Mouse (Mus musculus): Measurements from ENCODE around the gene Nfib. TPM values are rescaled to one million over a fixed set of nuclear protein-coding genes. Genes with fewer than 3 reads are reported as not detected.

The Nfib gene
- total and polyA plus RNA-seq, 3 experiments: not detected

GRCm38 (mm10) chr4:82517311-82517710 is 188.2 kb downstream of the Nfib start:
- Histone ChIP-seq H3K27ac (ENCODE audit: control insufficient read depth, low read depth, low read length) (no peak overlapping the region), H3K79me2 (ENCODE audit: control insufficient read depth, insufficient read depth, low read length, poor library complexity) (no peaks in the 10 kb centered on the region), H3K9ac (ENCODE audit: control insufficient read depth, low read depth, low read length, poor library complexity, severe bottlenecking) (no peak overlapping the region), H3K4me1 (ENCODE audit: control insufficient read depth in 1 of 2, insufficient read depth in 2 of 2, low read length in 2 of 2) (no peaks in the 10 kb centered on the region), H3K4me3 (ENCODE audit: control insufficient read depth in 1 of 2, insufficient read depth in 1 of 2, low read depth in 2 of 2, low read length in 2 of 2) (no peak overlapping the region), H3K9me3 (replicated peaks; ENCODE audit: insufficient read depth, low read length) (no peaks in the 10 kb centered on the region), H3K36me3 (ENCODE audit: control insufficient read depth in 1 of 2, insufficient read depth in 2 of 2, low read length in 2 of 2) (no peaks in the 10 kb centered on the region), H3K27me3 (ENCODE audit: control insufficient read depth in 1 of 2, insufficient read depth in 2 of 2, low read length in 2 of 2) (no peaks in the 10 kb centered on the region)
- no peak for DNase-seq (ENCODE audit: low read depth, low spot score)
- TF ChIP-seq NRF1 (IDR thresholded peaks at IDR 0.05; ENCODE audit: insufficient read depth, low read depth, low read length, poor library complexity, severe bottlenecking): no peak
- no peak for TF ChIP-seq JUND (IDR thresholded peaks at IDR 0.05; ENCODE audit: low read depth, low read length)
- no peak for TF ChIP-seq CTCF (IDR thresholded peaks at IDR 0.05 in 2 of 3, conservative IDR thresholded peaks at IDR 0.05 in 1 of 3; ENCODE audit: control insufficient read depth in 1 of 3, insufficient read depth in 1 of 3, low read depth in 2 of 3, low read length in 3 of 3, poor library complexity in 1 of 3, severe bottlenecking in 1 of 3)
- no peak for TF ChIP-seq SIN3A (IDR thresholded peaks at IDR 0.05; ENCODE audit: low read length)
- TF ChIP-seq GABPA (IDR thresholded peaks at IDR 0.05; ENCODE audit: low read depth, low read length): no peak
- TF ChIP-seq SMC3 (IDR thresholded peaks at IDR 0.05; ENCODE audit: low read depth, low read length): no peak
- TF ChIP-seq MEF2A (IDR thresholded peaks at IDR 0.05; ENCODE audit: extremely low read depth, insufficient replicate concordance, low read depth, low read length, poor library complexity, severe bottlenecking): no peak
- no peak for TF ChIP-seq ZMIZ1 (IDR thresholded peaks at IDR 0.05; ENCODE audit: low read depth, low read length)
- no peak for TF ChIP-seq RAD21 (IDR thresholded peaks at IDR 0.05; ENCODE audit: low read depth, low read length)
- no peak for TF ChIP-seq USF2 (IDR thresholded peaks at IDR 0.05; ENCODE audit: borderline replicate concordance in 1 of 2, insufficient read depth in 1 of 2, low read depth in 1 of 2, low read length in 2 of 2)
- TF ChIP-seq POLR2A (IDR thresholded peaks at IDR 0.05; ENCODE audit: control insufficient read depth in 1 of 2, insufficient read depth in 1 of 2, low read depth in 1 of 2, low read length in 2 of 2, poor library complexity in 1 of 2): no peak
- TF ChIP-seq POLR2AphosphoS2 (IDR thresholded peaks at IDR 0.05; ENCODE audit: low read length): no peak
- no peak for TF ChIP-seq GATA1 (IDR thresholded peaks at IDR 0.05; ENCODE audit: low read depth, low read length)
- TF ChIP-seq POLR2AphosphoS5 (IDR thresholded peaks at IDR 0.05; ENCODE audit: borderline replicate concordance, low read depth, low read length): no peak
- no peak for TF ChIP-seq ZKSCAN1 (IDR thresholded peaks at IDR 0.05; ENCODE audit: low read depth, low read length)
- no peak for TF ChIP-seq EP300 (IDR thresholded peaks at IDR 0.05; ENCODE audit: low read depth in 1 of 2, low read length in 2 of 2)
- no peak for TF ChIP-seq CHD1 (IDR thresholded peaks at IDR 0.05; ENCODE audit: low read depth, low read length)
- no peak for TF ChIP-seq MAFK (IDR thresholded peaks at IDR 0.05; ENCODE audit: borderline replicate concordance, low read depth, low read length)

GRCm38 (mm10) chr4:82516211-82516795 is 189.2 kb downstream of the Nfib start:
- Histone ChIP-seq H3K27ac (ENCODE audit: control insufficient read depth, low read depth, low read length) (no peak overlapping the region), H3K9me3 (replicated peaks; ENCODE audit: insufficient read depth, low read length) (no peaks in the 10 kb centered on the region), H3K79me2 (ENCODE audit: control insufficient read depth, insufficient read depth, low read length, poor library complexity) (no peaks in the 10 kb centered on the region), H3K4me3 (ENCODE audit: control insufficient read depth in 1 of 2, insufficient read depth in 1 of 2, low read depth in 2 of 2, low read length in 2 of 2) (no peak overlapping the region), H3K36me3 (ENCODE audit: control insufficient read depth in 1 of 2, insufficient read depth in 2 of 2, low read length in 2 of 2) (no peaks in the 10 kb centered on the region), H3K4me1 (ENCODE audit: control insufficient read depth in 1 of 2, insufficient read depth in 2 of 2, low read length in 2 of 2) (no peaks in the 10 kb centered on the region), H3K9ac (ENCODE audit: control insufficient read depth, low read depth, low read length, poor library complexity, severe bottlenecking) (no peak overlapping the region), H3K27me3 (ENCODE audit: control insufficient read depth in 1 of 2, insufficient read depth in 2 of 2, low read length in 2 of 2) (no peaks in the 10 kb centered on the region)
- no peak for DNase-seq (ENCODE audit: low read depth, low spot score)
- no peak for TF ChIP-seq MYB (IDR thresholded peaks at IDR 0.05; ENCODE audit: low read depth, low read length)
- TF ChIP-seq SMC3 (IDR thresholded peaks at IDR 0.05; ENCODE audit: low read depth, low read length): no peak
- TF ChIP-seq NELFE (IDR thresholded peaks at IDR 0.05; ENCODE audit: low read depth, low read length): no peak
- TF ChIP-seq CHD1 (IDR thresholded peaks at IDR 0.05; ENCODE audit: low read depth, low read length): no peak
- no peak for TF ChIP-seq EP300 (IDR thresholded peaks at IDR 0.05; ENCODE audit: low read depth in 1 of 2, low read length in 2 of 2)
- no peak for TF ChIP-seq HCFC1 (IDR thresholded peaks at IDR 0.05; ENCODE audit: low read depth, low read length)
- no peak for TF ChIP-seq ZMIZ1 (IDR thresholded peaks at IDR 0.05; ENCODE audit: low read depth, low read length)
- TF ChIP-seq E2F4 (IDR thresholded peaks at IDR 0.05; ENCODE audit: borderline replicate concordance, low read depth, low read length): no peak
- TF ChIP-seq CHD2 (IDR thresholded peaks at IDR 0.05; ENCODE audit: low read length): no peak
- TF ChIP-seq ZNF384 (IDR thresholded peaks at IDR 0.05; ENCODE audit: low read depth, low read length): no peak
- TF ChIP-seq MYC (IDR thresholded peaks at IDR 0.05; ENCODE audit: low read depth, low read length): no peak
- no peak for TF ChIP-seq TCF12 (IDR thresholded peaks at IDR 0.05; ENCODE audit: low read depth, low read length)
- TF ChIP-seq ZKSCAN1 (IDR thresholded peaks at IDR 0.05; ENCODE audit: low read depth, low read length): no peak
- TF ChIP-seq USF1 (IDR thresholded peaks at IDR 0.05; ENCODE audit: low read depth, low read length): no peak
- no peak for TF ChIP-seq RCOR1 (IDR thresholded peaks at IDR 0.05; ENCODE audit: low read depth, low read length)
- TF ChIP-seq MEF2A (IDR thresholded peaks at IDR 0.05; ENCODE audit: extremely low read depth, insufficient replicate concordance, low read depth, low read length, poor library complexity, severe bottlenecking): no peak
- TF ChIP-seq NRF1 (IDR thresholded peaks at IDR 0.05; ENCODE audit: insufficient read depth, low read depth, low read length, poor library complexity, severe bottlenecking): no peak
- TF ChIP-seq ETS1 (IDR thresholded peaks at IDR 0.05; ENCODE audit: low read depth, low read length): no peak
- TF ChIP-seq MAZ (IDR thresholded peaks at IDR 0.05; ENCODE audit: low read depth, low read length): no peak
